Mouse (Mus musculus) testis, adult 2 months (tissue): ENCODE measurements around the gene Zfp11.

Source experiments
- CTCF ChIP-seq: fragments of 200-500 bp; IDR thresholded peaks from 2 replicates; pipeline ENCODE4 v1.5.1; 2012; ENCODE audit warnings: low read depth, mild to moderate bottlenecking, inconsistent platforms, low read length, moderate library complexity; ENCODE audit not compliant: control insufficient read depth, insufficient read depth, insufficient replicate concordance
- POLR2A ChIP-seq: fragments of 200-500 bp; IDR thresholded peaks from 2 replicates; pipeline ENCODE4 v1.6.1; 2012; ENCODE audit warnings: low read depth, mild to moderate bottlenecking, inconsistent platforms, low read length, moderate library complexity; ENCODE audit not compliant: control insufficient read depth

DNA sequence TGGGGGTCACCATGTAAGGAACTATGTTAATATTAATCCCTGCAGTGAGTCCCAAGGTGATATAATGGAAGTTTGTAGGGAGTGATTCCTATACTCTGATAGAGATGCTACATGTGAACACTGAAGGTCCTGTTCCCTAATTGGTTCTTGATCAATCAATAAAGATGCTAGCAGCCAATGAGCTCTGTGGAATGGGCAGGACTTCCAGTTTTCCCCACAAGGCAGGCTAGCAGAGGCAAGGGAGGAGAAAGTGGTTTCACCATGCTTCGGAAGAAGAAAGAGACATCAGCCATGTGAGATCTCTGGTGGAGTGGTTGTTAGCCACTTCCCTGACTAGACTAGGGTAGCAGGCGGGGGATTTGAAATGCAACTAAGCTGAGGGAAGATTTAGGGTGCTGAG is 30.6 kb upstream of the Zfp11 start:
- TF ChIP-seq CTCF (no peak), POLR2A (no peak)
